Mouse (Mus musculus) cerebellum, postnatal 36 days (tissue): Measurements from ENCODE around the gene Unc5cl.
A peak's percentile ranks its signal among the peaks of the same experiment; 100 is the strongest.

Experiments
- DNase-seq, 2 experiments: peaks; one replicate each; pipeline ENCODE4 v3.0.0; 2021 to 2022; ENCODE audit warnings: mixed read lengths in 2 of 2

Unc5cl gene

DNA sequence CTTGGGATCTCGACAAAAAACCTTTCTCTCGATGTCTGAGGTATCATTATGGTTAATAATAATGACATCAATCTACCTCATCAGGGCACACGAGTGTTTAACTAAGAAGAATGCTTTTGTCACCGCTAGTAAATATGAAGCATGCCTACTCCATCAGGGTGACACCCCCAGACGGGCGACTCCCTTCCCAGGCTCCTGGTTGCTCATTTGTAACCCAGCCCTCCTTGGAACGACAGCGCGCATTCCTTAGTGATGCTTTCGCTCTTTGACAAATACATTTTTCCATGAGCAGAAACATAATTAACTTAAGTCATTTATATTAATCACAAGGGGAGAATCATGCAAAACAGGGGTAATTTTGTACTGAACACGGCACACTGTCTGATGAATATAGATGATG lies 88.0 kb downstream of the Unc5cl start:
- DNase-seq = no peak

- DNase-seq = peak; percentile 19 to 25
These were observed 88.6 kb downstream of the Unc5cl start for GRCm38 (mm10) chr17:48543301-48543765.

DNA sequence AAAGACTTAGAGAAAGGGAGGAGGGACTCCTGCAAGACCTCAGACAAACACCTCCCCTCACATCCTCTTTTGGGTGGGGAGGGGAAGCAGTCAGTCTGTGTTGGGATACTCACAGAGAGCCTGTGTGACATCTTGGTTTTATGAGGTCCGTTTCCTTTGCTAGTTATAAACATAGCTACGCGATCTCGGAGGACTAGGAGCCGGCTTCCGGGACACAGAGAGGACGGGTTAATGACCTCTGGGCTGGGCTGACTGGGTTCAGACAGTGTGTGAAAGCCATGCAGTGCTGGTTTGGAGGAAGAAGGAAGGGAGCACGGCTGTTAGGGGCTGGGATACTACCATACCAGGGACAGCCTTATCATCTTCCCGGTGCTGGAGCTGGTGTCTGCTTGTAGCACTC lies 90.0 kb downstream of the Unc5cl start:
- no peak for DNase-seq

DNA sequence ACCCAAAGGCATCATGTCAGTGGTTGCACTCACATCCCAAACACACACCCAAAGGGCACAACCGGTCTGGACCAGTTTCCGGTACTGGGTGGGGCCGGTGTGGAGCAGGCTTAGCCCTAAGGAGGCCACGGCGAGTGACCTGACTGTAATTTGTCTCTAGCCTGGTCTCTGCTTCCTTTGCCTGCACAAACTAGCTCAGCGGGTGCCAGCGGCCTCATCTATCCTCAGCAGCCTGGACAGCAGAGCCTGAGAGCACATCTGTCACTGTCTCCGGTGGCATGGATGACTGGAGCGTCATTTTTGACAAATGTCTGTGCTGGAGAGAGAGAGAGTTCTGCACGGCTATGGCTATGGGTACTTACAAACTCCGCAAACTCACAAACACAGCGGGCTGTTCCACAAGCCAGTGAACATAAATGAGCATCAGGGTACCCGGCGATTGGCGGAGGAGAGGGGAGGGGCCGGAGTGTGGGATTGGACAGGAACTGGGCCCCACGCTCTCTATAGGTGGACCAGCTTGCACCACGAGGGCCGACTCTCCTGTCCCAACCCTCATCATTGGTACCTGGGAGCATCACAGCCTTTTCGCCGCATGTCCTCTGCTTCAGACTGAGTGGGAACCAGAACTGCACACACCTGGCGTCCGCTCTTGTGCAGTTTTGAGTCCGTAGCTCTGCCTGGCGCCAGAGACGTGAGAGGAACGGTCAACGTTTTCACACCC lies 90.7 kb downstream of the Unc5cl start:
- DNase-seq = no peak

GRCm38 (mm10) chr17:48546036-48546435 lies 91.3 kb downstream of the Unc5cl start:
- no peak for DNase-seq

DNA sequence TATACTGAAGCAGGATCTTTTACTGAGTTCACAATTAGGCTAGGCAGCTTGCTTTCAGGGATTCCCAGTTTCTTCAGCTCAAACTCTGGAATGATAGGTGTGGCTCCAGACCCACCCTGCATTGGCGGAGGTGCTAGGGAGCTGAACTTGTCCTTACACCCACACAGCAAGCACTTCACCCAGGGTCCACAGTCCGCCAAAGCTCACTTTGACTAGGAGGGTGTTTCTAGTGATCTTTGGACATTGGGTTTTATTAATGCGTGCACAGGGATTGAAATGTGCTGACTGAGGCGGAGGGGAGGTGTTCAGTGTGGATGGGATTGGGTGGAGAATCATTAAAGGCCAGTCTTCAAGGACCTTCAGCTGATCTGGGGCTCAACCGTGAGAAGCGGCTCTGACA lies 93.0 kb downstream of the Unc5cl start:
- DNase-seq = no peak

GRCm38 (mm10) chr17:48551788-48552531 lies 97.3 kb downstream of the Unc5cl start:
- peak; percentile 87 to 90 for DNase-seq

- peak; percentile 27 to 40 for DNase-seq
These were observed 97.8 kb downstream of the Unc5cl start for GRCm38 (mm10) chr17:48552532-48552915.

- no peak for DNase-seq
These were observed 101.7 kb downstream of the Unc5cl start for GRCm38 (mm10) chr17:48556223-48556962.

DNA sequence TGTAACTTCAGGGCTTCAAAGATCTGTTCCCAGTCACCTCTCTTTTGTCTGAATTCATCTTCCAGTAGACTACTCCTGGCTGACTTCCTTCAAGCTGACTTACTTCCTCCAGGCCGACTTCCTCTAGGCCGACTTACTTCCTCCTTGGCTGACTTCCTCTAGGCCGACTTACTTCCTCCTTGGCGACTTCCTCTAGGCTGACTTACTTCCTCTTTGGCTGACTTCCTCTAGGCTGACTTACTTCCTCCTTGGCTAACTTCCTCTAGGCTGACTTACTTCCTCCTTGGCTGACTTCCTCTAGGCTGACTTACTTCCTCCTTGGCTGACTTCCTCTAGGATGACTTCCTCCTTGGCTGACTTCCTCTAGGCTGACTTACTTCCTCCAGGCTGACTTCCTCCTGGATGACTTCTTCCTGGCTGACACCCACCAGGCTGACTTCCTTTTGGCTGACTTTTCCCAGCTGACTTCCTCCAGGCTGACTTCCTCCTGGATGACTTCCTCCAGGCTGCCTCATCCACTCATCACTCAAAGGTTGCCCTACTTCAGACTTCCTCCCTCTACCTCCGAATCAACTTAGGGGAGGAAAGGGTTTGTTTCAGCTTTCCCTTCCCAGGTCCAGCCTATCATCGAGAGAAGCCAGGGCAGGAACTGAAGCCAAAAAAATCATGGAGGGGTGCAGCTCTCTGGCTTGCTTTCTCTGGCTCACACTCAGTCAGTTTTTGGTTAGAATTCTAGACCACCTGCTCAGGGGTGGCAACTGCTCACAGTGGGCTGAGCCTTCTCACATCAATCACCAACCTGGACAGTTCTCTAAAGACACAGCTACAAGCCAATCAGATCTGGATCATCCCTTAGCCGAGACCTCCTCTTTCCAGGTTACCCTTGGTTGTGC lies 103.4 kb downstream of the Unc5cl start:
- no peak for DNase-seq

DNA sequence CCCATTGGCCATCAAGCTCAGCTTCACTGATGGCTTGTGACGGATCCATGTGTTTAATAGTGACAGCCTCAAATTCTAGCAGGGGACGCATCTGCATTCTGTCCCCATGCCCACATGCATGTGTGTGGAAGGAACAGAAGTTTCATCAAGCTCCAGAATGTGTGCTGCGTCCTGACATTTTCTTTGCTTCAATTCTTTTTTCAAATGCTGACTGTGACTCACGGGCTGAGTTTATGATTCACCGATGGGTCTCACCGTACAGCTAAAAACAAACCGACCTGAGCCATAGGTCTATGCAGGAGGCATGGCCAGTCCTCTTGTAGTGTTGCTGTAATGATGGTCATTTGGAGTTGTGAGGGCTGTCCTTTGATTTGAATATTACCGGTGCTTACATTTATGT lies 110.2 kb downstream of the Unc5cl start:
- DNase-seq = no peak

DNA sequence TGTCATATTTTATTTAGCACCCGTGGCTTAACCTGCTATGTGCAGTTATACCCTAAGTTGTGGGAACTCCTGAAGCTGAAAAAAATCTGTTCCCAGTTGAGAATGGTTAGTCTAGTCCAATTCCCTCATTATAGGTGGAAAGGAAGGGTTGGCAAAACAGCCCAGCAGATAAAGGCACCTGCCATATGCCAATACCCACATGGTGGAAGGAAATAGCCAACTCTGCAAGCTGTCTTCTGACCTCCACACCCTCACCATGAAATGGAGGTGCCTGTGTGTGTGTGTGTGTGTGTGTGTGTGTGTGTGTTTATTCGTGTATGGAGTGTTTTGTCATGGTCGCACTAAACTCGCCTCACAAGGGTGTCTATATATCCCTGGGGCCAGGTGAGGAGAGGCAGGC lies 115.0 kb downstream of the Unc5cl start:
- DNase-seq = peak in 1 of 2 experiments; percentile 15

DNA sequence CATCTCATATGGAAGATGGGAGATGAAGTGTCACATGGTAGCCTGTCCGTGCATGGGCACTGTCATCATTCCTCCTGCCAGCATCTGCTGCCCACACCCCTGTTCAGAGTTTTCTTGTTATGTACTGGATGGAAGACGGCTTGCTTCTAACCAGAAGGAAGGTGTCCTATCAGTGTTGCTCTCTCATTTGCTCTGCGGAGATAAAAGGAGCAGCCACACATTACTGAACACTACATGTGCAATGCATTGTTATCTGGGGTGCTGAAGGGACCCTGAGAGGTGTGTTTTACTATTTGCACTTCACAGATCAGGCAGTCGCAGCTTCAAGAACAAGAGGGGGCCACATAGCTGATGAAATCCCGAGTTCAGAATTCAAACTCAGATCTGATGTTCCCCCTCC lies 126.5 kb downstream of the Unc5cl start:
- DNase-seq = no peak

DNA sequence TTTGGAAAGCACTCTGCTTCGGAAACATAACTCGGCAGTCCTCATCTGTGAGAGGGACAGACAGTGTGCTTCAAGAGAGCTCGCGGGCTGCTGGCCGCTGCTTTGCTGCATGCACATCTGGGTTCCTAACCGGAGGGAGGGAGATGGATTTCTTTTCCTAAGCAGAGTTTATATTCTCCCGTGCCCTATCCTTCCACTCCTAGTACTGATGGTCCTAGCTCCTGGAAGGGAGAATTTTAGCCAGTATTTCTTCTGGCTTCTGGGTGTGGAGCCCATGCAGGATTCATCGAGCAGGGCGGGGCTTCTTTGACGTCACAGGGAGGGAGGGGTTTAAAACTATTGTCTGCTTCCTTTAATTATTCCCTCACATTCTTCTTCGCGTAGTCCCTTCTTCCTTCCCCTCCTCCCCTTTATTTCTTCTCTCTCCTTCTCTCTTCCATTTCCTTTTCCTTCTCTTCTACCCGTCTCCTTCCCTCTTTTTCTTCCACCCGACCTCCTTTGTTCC lies 127.8 kb downstream of the Unc5cl start:
- DNase-seq = no peak

- DNase-seq = peak; percentile 44 to 45
These were observed 128.7 kb downstream of the Unc5cl start for GRCm38 (mm10) chr17:48583401-48583800.

- peak in 1 of 2 experiments; percentile 25 for DNase-seq
These were observed 131.2 kb downstream of the Unc5cl start for GRCm38 (mm10) chr17:48585902-48586359.

DNA sequence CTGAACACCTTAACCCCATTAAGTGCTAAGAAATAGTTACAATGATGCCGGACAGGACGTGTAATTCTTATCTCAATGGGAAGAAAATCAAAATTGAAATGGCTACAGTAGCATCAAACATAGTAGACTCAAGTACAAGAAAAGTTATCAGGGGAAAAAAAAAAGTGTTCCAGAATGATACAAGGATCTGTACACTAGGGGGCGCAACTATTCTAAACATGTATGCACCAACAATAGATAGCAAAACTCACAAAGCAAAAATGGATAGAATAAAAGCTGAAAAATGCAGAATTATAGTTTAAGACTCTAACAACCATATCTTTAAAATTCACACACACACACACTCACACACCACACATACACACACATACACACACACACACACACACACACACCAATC lies 134.0 kb downstream of the Unc5cl start:
- no peak for DNase-seq
